Mouse (Mus musculus) thymus, adult 2 months (tissue): Measurements from ENCODE around the gene Adamts3. TPM values are rescaled to one million over a fixed set of nuclear protein-coding genes. Genes with fewer than 3 reads are reported as not detected.

ENCODE experiments used
- DNase-seq: peaks from one replicate; pipeline ENCODE4 v3.0.0; 2021
- H3K27ac ChIP-seq: fragments of 200-500 bp; 2 replicates; pipeline ENCODE4 v1.5.1; 2012; ENCODE audit warnings: low read length, control low read depth; ENCODE audit not compliant: control insufficient read depth, insufficient read depth
- H3K27me3 ChIP-seq: fragments of 200-500 bp; 2 replicates; pipeline ENCODE4 v1.6.1; 2012; ENCODE audit warnings: mild to moderate bottlenecking, low read length, moderate library complexity, mixed read lengths; ENCODE audit not compliant: control insufficient read depth, insufficient read depth
- H3K36me3 ChIP-seq: fragments of 200-500 bp; 2 replicates; pipeline ENCODE4 v1.6.1; 2012; ENCODE audit warnings: mild to moderate bottlenecking, low read length, moderate library complexity; ENCODE audit not compliant: control insufficient read depth, insufficient read depth
- H3K4me1 ChIP-seq: fragments of 200-500 bp; replicated peaks from 2 replicates; pipeline ENCODE4 v1.6.1; 2012; ENCODE audit warnings: low read length; ENCODE audit not compliant: control insufficient read depth, insufficient read depth
- H3K4me3 ChIP-seq: fragments of 200-500 bp; 2 replicates; pipeline ENCODE4 v1.5.1; 2012; ENCODE audit warnings: mild to moderate bottlenecking, low read length, control low read depth, moderate library complexity; ENCODE audit not compliant: control insufficient read depth, insufficient read depth
- CTCF ChIP-seq: fragments of 200-500 bp; IDR thresholded peaks from 2 replicates; pipeline ENCODE4 v1.5.1; 2012; ENCODE audit warnings: mild to moderate bottlenecking, control low read depth, low read length, moderate library complexity, borderline replicate concordance; ENCODE audit not compliant: control insufficient read depth, poor library complexity, insufficient read depth; ENCODE audit errors: extremely low read depth
- POLR2A ChIP-seq: fragments of 200-500 bp; IDR thresholded peaks from 2 replicates; pipeline ENCODE4 v1.6.1; 2012; ENCODE audit warnings: mild to moderate bottlenecking, low read length, control low read depth, moderate library complexity; ENCODE audit not compliant: control insufficient read depth, poor library complexity, insufficient read depth; ENCODE audit errors: extremely low read depth
- WGBS: fragments of 180-500 bp; shearing (Covaris S2); methylation state at CpG from one replicate; pipeline ENCODE4 v1.1.7; 2018; 5-methylcytosine and 5-hydroxymethylcytosine counted together
- polyA plus RNA-seq: library from polyadenylated mRNA; depleted of rRNA; stranded (reverse); fragments of >200 nt; gene quantifications from 2 replicates; pipeline ENCODE4 v1.2.3, GENCODE M21; 2012

The Adamts3 gene
- polyA plus RNA-seq, 1 experiment: 0.69 TPM

- Histone ChIP-seq H3K36me3 (no peaks in the 10 kb centered on the region), H3K4me3 (no peak overlapping the region), H3K27me3 (no peaks in the 10 kb centered on the region), H3K4me1 (no peaks in the 10 kb centered on the region; the same call in 1 of the 2 replicates), H3K27ac (no peak overlapping the region)
- DNase-seq: peak; percentile 8
- TF ChIP-seq POLR2A: no peak
- TF ChIP-seq CTCF: no peak
- WGBS: 47% methylated on average over 5 of the region's 5 CpGs
These were observed 17.9 kb upstream of the Adamts3 start for GRCm38 (mm10) chr5:89901026-89901425.

DNA sequence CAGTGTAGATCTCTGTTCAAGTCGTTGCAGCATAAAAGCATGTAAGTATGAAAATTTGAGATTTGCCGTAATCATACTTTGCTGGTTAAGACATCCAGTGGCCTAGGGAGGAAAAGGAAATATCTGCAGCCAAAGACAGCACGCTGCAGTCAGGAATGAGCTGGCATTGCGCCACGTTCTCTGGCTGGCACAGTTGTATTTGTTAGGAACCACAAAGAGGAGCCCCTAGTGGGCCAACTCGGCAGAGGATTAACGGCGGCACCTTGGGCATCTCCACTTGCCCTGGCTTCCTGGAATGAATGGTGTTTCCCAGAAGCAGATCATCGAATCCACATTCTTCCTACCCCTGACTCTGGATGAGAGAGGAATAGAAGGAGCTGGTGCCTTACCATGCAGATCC, 14.4 kb upstream of the Adamts3 start:
- 23% methylated on average over 9 of the region's 9 CpGs for WGBS
- TF ChIP-seq POLR2A (no peak), CTCF (no peak)

DNA sequence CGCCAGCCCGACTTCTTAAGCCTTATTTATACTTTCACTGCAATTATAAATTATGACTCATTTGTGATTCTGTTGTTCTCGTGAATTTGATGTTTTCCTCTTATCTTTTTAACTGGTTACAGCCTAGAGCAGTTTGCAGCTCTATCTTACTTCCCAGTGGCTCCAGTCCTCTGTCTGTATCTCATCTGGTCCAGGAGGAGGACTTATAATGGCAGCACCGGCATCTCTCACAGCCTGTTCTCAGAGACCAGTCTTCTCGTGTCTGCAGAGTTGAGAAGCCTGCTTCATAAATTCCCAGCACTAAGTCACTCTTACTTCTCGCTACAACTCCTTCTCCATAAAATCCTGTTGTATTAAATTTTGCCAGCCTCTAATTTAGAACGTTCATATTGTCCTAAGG, 12.4 kb upstream of the Adamts3 start:
- TF ChIP-seq POLR2A: no peak
- no peak for TF ChIP-seq CTCF
- 91% methylated on average over 7 of the region's 7 CpGs for WGBS

More for the DNA sequence above, 14.4 kb upstream of the Adamts3 start:
- Histone ChIP-seq H3K4me1 (no peaks in the 10 kb centered on the region; the same call in 1 of the 2 replicates), H3K27me3 (no peaks in the 10 kb centered on the region), H3K4me3 (no peak overlapping the region), H3K36me3 (no peaks in the 10 kb centered on the region), H3K27ac (no peak overlapping the region)
- DNase-seq: no peak

DNA sequence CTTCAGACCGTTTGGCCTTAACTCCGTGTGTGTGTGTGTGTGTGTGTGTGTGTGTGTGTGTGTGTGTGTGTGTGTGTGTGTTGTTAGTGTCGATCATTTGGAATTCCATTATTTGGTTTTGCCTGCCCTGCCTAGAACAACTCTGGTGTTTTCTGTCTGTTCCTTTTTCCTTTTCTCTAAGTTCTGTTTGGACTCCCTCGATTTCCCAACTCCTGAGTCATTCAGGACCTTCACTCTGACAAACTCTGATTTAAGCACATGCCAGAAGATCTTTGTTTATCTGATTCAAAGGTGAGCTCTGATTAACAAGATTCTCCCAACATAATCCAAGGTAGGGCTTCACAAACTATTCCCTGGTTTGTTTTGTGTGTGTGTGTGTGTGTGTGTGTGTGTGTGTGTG, 1.9 kb upstream of the Adamts3 start:
- peaks cover 7% of the 10 kb centered on the region for H3K4me1 ChIP-seq
- H3K36me3 ChIP-seq: no peaks in the 10 kb centered on the region
- no peak for TF ChIP-seq CTCF
- no peak for TF ChIP-seq POLR2A
- 82% methylated on average over 4 of the region's 4 CpGs for WGBS
- no peaks in the 10 kb centered on the region for H3K27me3 ChIP-seq
- DNase-seq: no peak
- H3K27ac ChIP-seq: no peak overlapping the region
- no peak overlapping the region for H3K4me3 ChIP-seq

More for the DNA sequence above, 12.4 kb upstream of the Adamts3 start:
- Histone ChIP-seq H3K4me3 (no peak overlapping the region), H3K27me3 (no peaks in the 10 kb centered on the region), H3K4me1 (no peaks in the 10 kb centered on the region), H3K36me3 (no peaks in the 10 kb centered on the region), H3K27ac (no peak overlapping the region)
- DNase-seq: no peak

GRCm38 (mm10) chr5:89883908-89884204, 722 bp upstream of the Adamts3 start:
- Histone ChIP-seq H3K4me1 (peaks cover 7% of the 10 kb centered on the region), H3K27me3 (no peaks in the 10 kb centered on the region), H3K27ac (no peak overlapping the region), H3K4me3 (no peak overlapping the region), H3K36me3 (no peaks in the 10 kb centered on the region)
- TF ChIP-seq POLR2A (no peak), CTCF (no peak)
- 33% methylated on average over 8 of the region's 8 CpGs for WGBS
- DNase-seq: no peak

- H3K27me3 ChIP-seq: no peaks in the 10 kb centered on the region
- no peaks in the 10 kb centered on the region for H3K36me3 ChIP-seq
- no peak overlapping the region for H3K27ac ChIP-seq
- DNase-seq: peak; percentile 48
- under 1% methylated on average over 35 of the region's 35 CpGs for whole genome bisulfite sequencing
- peaks cover 7% of the 10 kb centered on the region for H3K4me1 ChIP-seq
- TF ChIP-seq CTCF: no peak
- no peak for TF ChIP-seq POLR2A
- peak overlapping the region; percentile 79 for H3K4me3 ChIP-seq
These were observed 921 bp downstream of the Adamts3 start for GRCm38 (mm10) chr5:89882091-89882734.

GRCm38 (mm10) chr5:89881425-89881824, 1.7 kb downstream of the Adamts3 start:
- TF ChIP-seq CTCF (no peak), POLR2A (no peak)
- 90% methylated on average over 4 of the region's 4 CpGs for WGBS
- Histone ChIP-seq H3K27me3 (no peaks in the 10 kb centered on the region), H3K4me1 (peaks cover 7% of the 10 kb centered on the region), H3K36me3 (no peaks in the 10 kb centered on the region), H3K27ac (no peak overlapping the region), H3K4me3 (no peak overlapping the region)
- no peak for DNase-seq
